Mouse (Mus musculus) gastrocnemius, postnatal 4 days (tissue): ENCODE results near the gene March6. TPM values are rescaled to one million over a fixed set of nuclear protein-coding genes. Genes with fewer than 3 reads are reported as not detected.

Source experiments
- DNase-seq, 2 experiments: peaks; one replicate each; pipeline ENCODE4 v3.0.0; 2021 to 2022; ENCODE audit warnings: low spot score in 2 of 2, mixed read lengths in 2 of 2
- total RNA-seq, 2 experiments: library from RNA; stranded (reverse); gene quantifications; 2 replicates each; pipeline ENCODE4 v1.2.3; 2021

Gene March6
- total RNA-seq, 2 experiments from 2014 or later, result 57.8 to 61.0 TPM

GRCm38 (mm10) chr15:31417796-31418685, 112.8 kb downstream of the March6 start:
- no peak for DNase-seq

DNA sequence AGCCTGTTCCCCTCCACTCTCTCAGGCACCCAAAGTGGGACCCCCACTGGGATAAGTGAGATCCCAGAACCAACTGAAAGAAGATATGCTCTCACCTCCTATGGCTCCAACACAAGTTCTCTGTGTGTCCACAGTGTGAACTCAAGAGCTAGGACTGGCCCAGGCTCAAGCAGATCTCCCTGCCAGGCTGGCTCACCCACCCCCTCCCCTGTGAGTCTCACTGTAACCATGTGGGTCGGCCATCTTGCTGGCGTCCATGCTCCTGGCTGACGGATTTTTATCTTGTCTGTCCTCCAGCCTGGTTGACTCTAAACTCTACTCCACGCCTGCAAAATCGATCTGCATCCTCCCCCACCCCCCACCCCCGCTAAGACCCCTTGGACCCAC, 113.5 kb downstream of the March6 start:
- DNase-seq, result no peak

GRCm38 (mm10) chr15:31415181-31415580, 115.7 kb downstream of the March6 start:
- no peak for DNase-seq

GRCm38 (mm10) chr15:31414179-31414898, 116.5 kb downstream of the March6 start:
- DNase-seq, result no peak

- DNase-seq, result no peak
These were observed 117.2 kb downstream of the March6 start for GRCm38 (mm10) chr15:31413662-31414061.

- no peak for DNase-seq
These were observed 117.9 kb downstream of the March6 start for GRCm38 (mm10) chr15:31412933-31413332.

GRCm38 (mm10) chr15:31412436-31412835, 118.4 kb downstream of the March6 start:
- no peak for DNase-seq

DNA sequence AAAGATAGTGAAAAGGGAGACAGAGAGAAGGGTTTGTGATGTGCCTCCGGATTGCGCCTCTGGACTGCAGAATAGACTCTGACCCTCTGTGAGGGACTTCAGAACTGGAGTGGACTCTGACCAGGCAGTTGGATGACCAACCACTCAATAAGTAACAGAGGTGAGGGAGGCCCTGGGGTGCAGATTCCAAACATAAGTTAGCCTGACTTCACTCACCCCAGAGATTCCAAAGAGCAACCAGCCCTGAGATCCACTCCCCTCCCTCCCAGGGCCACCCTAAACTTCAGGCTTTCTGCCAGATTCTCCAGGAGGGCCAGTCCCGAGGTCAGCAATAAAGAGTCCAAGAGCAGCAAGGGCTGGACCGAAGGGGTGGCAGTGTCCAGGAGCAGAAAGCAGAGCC, 123.4 kb downstream of the March6 start:
- no peak for DNase-seq

DNA sequence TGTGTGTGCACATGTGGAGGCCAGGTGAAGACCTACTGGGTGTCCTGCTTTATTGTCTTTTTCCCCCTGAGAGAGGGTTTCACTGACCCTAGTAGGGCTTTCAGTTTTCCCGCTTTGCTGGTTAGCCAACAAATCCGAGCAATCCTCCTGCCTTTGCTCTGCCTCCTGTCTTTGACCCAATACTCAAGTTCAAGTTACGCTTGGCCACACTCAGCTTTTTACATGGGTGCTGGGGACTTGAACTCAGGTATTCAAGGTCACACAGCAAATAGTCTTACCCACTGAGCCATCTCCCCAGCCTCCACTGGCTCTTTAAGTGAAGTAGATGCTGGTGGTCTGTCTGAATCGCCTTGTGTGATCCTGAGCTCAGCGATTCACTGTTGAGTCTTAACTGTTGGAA, 124.0 kb downstream of the March6 start:
- no peak for DNase-seq

Other genes with a start within 250 kb of the March6 start
- gene Ankrd33b, start 163.3 kb downstream of the March6 start, total RNA-seq, result 1 to 10 TPM; 4.9 to 5.3 TPM
- gene Ropn1l, start 77.3 kb downstream of the March6 start, total RNA-seq, result under 1 TPM; 0.39 to 0.57 TPM
- gene Cmbl, start 34.3 kb upstream of the March6 start, total RNA-seq, result 10 to 100 TPM; 52.5 to 63.7 TPM
- gene Cct5, start 70.8 kb upstream of the March6 start, total RNA-seq, result 100 to 1,000 TPM; 230 to 241 TPM
- gene Fam173b, start 70.8 kb upstream of the March6 start, total RNA-seq, result 10 to 100 TPM; 12.7 to 13.7 TPM